Mouse (Mus musculus) mouse embryonic stem cell (cell line): ENCODE data around the gene Gm11937.

Experiments
- in situ Hi-C, 2 experiments: fragments of 300-500 bp; cut with MboI; formaldehyde crosslinking; loops; 1 replicate in 1 of 2; 3 replicates in 1 of 2; pipeline ENCODE4 v1.14.3; 2019 to 2020; ENCODE audit warnings: low sequenced_read_pairs in 2 of 2, low pct_unique_long_range_greater_than_20kb in 1 of 2, mixed read lengths in 1 of 2; ENCODE audit not compliant: unreplicated experiment in 1 of 2

The Gm11937 gene

GRCm38 (mm10) chr11:99590981-99591380, 19.0 kb downstream of the Gm11937 start, which contains the start of gene Krtap1-3:
Gene Krtap1-3 (minus strand): TSS chr11:99591339.
- in situ Hi-C loops = no loop called here

- in situ Hi-C loops = no loop called here
Observed at GRCm38 (mm10) chr11:99585096-99585495, 24.9 kb downstream of the Gm11937 start.

- in situ Hi-C loops = no loop called here
Observed at GRCm38 (mm10) chr11:99583245-99583704, 26.7 kb downstream of the Gm11937 start, which contains the start of gene Krtap1-4. Gene Krtap1-4 (minus strand): TSS chr11:99583654.

- in situ Hi-C loops = no loop called here
Observed at GRCm38 (mm10) chr11:99581564-99581963, 28.4 kb downstream of the Gm11937 start.

- in situ Hi-C loops = no loop called here
Observed at GRCm38 (mm10) chr11:99581051-99581450, 28.9 kb downstream of the Gm11937 start.

GRCm38 (mm10) chr11:99580636-99581035, 29.4 kb downstream of the Gm11937 start, which contains the start of gene Krtap1-5:
Gene Krtap1-5 (minus strand): TSS chr11:99581016.
- in situ Hi-C loops = no loop called here

GRCm38 (mm10) chr11:99574106-99574505, 35.9 kb downstream of the Gm11937 start:
- in situ Hi-C loops = no loop called here

GRCm38 (mm10) chr11:99573164-99573563, 36.8 kb downstream of the Gm11937 start:
- in situ Hi-C loops = no loop called here

- in situ Hi-C loops = no loop called here
Observed at GRCm38 (mm10) chr11:99566530-99566929, 43.5 kb downstream of the Gm11937 start, which contains the start of gene Krtap3-1. Gene Krtap3-1 (minus strand): TSS chr11:99566630.

- in situ Hi-C loops = no loop called here
Observed at GRCm38 (mm10) chr11:99562580-99562979, 47.4 kb downstream of the Gm11937 start.
